ENCODE assay signal across 7 mouse cellular contexts in genomic region chr5:22343843-22344555, GRCm38 (mm10). TPM values are rescaled to one million over a fixed set of nuclear protein-coding genes. Genes with fewer than 3 reads are reported as not detected.
DNase-seq lines count a peak whose midpoint lies in the region; ATAC-seq and TF ChIP-seq lines count a peak whose summit lies in the region.

No protein-coding gene starts in this region.

- H3K4me2 ChIP-seq in lung, embryonic 16.5 days (ENCODE audit: low read depth, low read length): peak overlapping the region; percentile 86
- H3K4me2 ChIP-seq in hindbrain, embryonic 14.5 days (replicated peaks): peak overlapping the region; percentile 96
- H3K4me2 ChIP-seq in midbrain, embryonic 15.5 days: peak overlapping the region; percentile 82

- peak overlapping the region; percentile 57 for H3K4me3 ChIP-seq in lung, embryonic 16.5 days (ENCODE audit: low read length)
- H3K4me3 ChIP-seq in bone marrow, adult 2 months (replicated peaks; ENCODE audit: control insufficient read depth, low read depth, low read length): peak overlapping the region; percentile 72
- H3K4me3 ChIP-seq in hindbrain, embryonic 14.5 days (replicated peaks; ENCODE audit: low read length): peak overlapping the region; percentile 72
- peak overlapping the region; percentile 78 for H3K4me3 ChIP-seq in midbrain, embryonic 15.5 days

- H3K36me3 ChIP-seq in lung, embryonic 16.5 days (ENCODE audit: control insufficient read depth, insufficient read depth, low read length): no peaks in the 10 kb centered on the region
- H3K36me3 ChIP-seq in hindbrain, embryonic 14.5 days (replicated peaks; ENCODE audit: control insufficient read depth, insufficient read depth): no peaks in the 10 kb centered on the region
- no peaks in the 10 kb centered on the region for H3K36me3 ChIP-seq in midbrain, embryonic 15.5 days (replicated peaks)

- no peak for TF ChIP-seq POLR2A in bone marrow, adult 2 months (IDR thresholded peaks at IDR 0.05; ENCODE audit: borderline replicate concordance, control insufficient read depth, low read depth, low read length)

- H3K27ac ChIP-seq in lung, embryonic 16.5 days (ENCODE audit: low read length): no peak overlapping the region
- H3K27ac ChIP-seq in bone marrow, adult 2 months (ENCODE audit: control insufficient read depth, insufficient read depth, low read depth, low read length, poor library complexity): no peak overlapping the region; the same call in 1 of the 2 replicates
- peak overlapping the region; percentile 85 for H3K27ac ChIP-seq in hindbrain, embryonic 14.5 days
- H3K27ac ChIP-seq in midbrain, embryonic 15.5 days: peak overlapping the region; percentile 91

- H3K9me3 ChIP-seq in lung, embryonic 16.5 days (ENCODE audit: control insufficient read depth, low read length): no peaks in the 10 kb centered on the region
- no peaks in the 10 kb centered on the region for H3K9me3 ChIP-seq in hindbrain, embryonic 14.5 days (ENCODE audit: control insufficient read depth, low read length)
- no peaks in the 10 kb centered on the region for H3K9me3 ChIP-seq in midbrain, embryonic 15.5 days

- H3K27me3 ChIP-seq in lung, embryonic 16.5 days (ENCODE audit: control insufficient read depth, insufficient read depth, low read depth, low read length): peaks cover 72% of the 10 kb centered on the region
- H3K27me3 ChIP-seq in hindbrain, embryonic 14.5 days (ENCODE audit: control insufficient read depth, insufficient read depth, low read length): peaks cover 33% of the 10 kb centered on the region; the same call in 1 of the 2 replicates
- H3K27me3 ChIP-seq in midbrain, embryonic 15.5 days (replicated peaks): peaks cover 6% of the 10 kb centered on the region; the same call in 1 of the 2 replicates

- peaks cover 11% of the 10 kb centered on the region for H3K4me1 ChIP-seq in lung, embryonic 16.5 days (replicated peaks; ENCODE audit: control insufficient read depth, insufficient read depth, low read length)
- H3K4me1 ChIP-seq in bone marrow, adult 2 months (ENCODE audit: control insufficient read depth, insufficient read depth, low read length): no peaks in the 10 kb centered on the region; the same call in 1 of the 2 replicates
- peaks cover 8% of the 10 kb centered on the region; the same call in 1 of the 2 replicates for H3K4me1 ChIP-seq in hindbrain, embryonic 14.5 days (replicated peaks; ENCODE audit: control insufficient read depth, insufficient read depth, low read length)
- H3K4me1 ChIP-seq in midbrain, embryonic 15.5 days: peaks cover 23% of the 10 kb centered on the region

- no peak for DNase-seq in lung, postnatal 36 days
- peak; percentile 66 for DNase-seq in embryo, embryonic 9.5 days (ENCODE audit: extremely low spot score)
- DNase-seq in hindbrain, embryonic 14.5 days (ENCODE audit: low spot score): peak; percentile 50
- no peak for DNase-seq in thymus, postnatal 0 days (ENCODE audit: low spot score)

- TF ChIP-seq CTCF in bone marrow, adult 2 months (IDR thresholded peaks at IDR 0.05; ENCODE audit: control insufficient read depth, insufficient read depth, low read length): no peak

- H3K9ac ChIP-seq in lung, embryonic 16.5 days (ENCODE audit: low read length): peak overlapping the region; percentile 28; the same call in 1 of the 2 replicates
- H3K9ac ChIP-seq in hindbrain, embryonic 14.5 days: peak overlapping the region; percentile 88
- peak overlapping the region; percentile 79 for H3K9ac ChIP-seq in midbrain, embryonic 15.5 days

- WGBS in lung, embryonic 16.5 days: under 1% methylated on average over 45 of the region's 65 CpGs
- 2% methylated on average over 62 of the region's 65 CpGs for WGBS in bone marrow, adult 2 months
- WGBS in hindbrain, embryonic 14.5 days: 1% methylated on average over 52 of the region's 65 CpGs
- WGBS in midbrain, embryonic 15.5 days: under 1% methylated on average over 65 of the region's 65 CpGs

- ATAC-seq in lung, embryonic 16.5 days (ENCODE audit: low read depth): peak; percentile 65
- peak; percentile 81 for ATAC-seq in hindbrain, embryonic 14.5 days (ENCODE audit: low FRiP score)
- ATAC-seq in midbrain, embryonic 15.5 days (replicated peaks): peak; percentile 85

RNA-seq across cellular contexts. Expression of gene Reln, which starts 0.5 kb away (rescaled TPM):
- polyA plus RNA-seq in lung, embryonic 16.5 days (2015; fragmentation: Nextera tagmentation; extraction: Ambion mirVana): 0.94 and 1.8 TPM in 2 replicates
- polyA plus RNA-seq in bone marrow, adult 2 months (2011; ENCODE audit: insufficient read depth, insufficient read length, low replicate concordance, missing spikeins): 5.7 and 8.9 TPM in 2 replicates
- polyA plus RNA-seq in hindbrain, embryonic 14.5 days (2014; fragmentation: Nextera tagmentation; extraction: Ambion mirVana): 63.3 and 63.5 TPM in 2 replicates
- 39.2 and 51.3 TPM in 2 replicates for polyA plus RNA-seq in midbrain, embryonic 15.5 days (2015; fragmentation: Nextera tagmentation; extraction: Ambion mirVana)
- 0.10 and 0.40 TPM in 2 replicates for polyA plus RNA-seq in thymus, postnatal 0 days (2015; fragmentation: Nextera tagmentation; extraction: Ambion mirVana)

Comparison
In these comparisons a context has a peak if more than half of its experiments do, and no peak if none do; other contexts are left out.
1. H3K27ac ChIP-seq: peak in hindbrain, embryonic 14.5 days (single experiment) and midbrain, embryonic 15.5 days (single experiment); none in lung, embryonic 16.5 days (single experiment) and bone marrow, adult 2 months (single experiment).
2. H3K9ac ChIP-seq: peak in every context shown above with its lines; median percentile 88 in hindbrain, embryonic 14.5 days; 79 in midbrain, embryonic 15.5 days; 28 in lung, embryonic 16.5 days.
3. DNase-seq: peak in embryo, embryonic 9.5 days (single experiment) and hindbrain, embryonic 14.5 days (single experiment); none in lung, postnatal 36 days (single experiment) and thymus, postnatal 0 days (single experiment).
4. Peak in every context shown above with its lines, with median percentiles within 50 percentile points of each other: ATAC-seq, H3K4me2 ChIP-seq and H3K4me3 ChIP-seq.